Mouse (Mus musculus): ENCODE results near the gene Tmem245. TPM values are rescaled to one million over a fixed set of nuclear protein-coding genes. Genes with fewer than 3 reads are reported as not detected.
"Not testable (repeated sequence)": the region's sequence is repeated elsewhere in the genome, so short reads cannot be mapped to it uniquely, and the experiment has no call there.

The Tmem245 gene
- total RNA-seq, 2 experiments from 2014 or later, result 35.7 to 46.8 TPM

DNA sequence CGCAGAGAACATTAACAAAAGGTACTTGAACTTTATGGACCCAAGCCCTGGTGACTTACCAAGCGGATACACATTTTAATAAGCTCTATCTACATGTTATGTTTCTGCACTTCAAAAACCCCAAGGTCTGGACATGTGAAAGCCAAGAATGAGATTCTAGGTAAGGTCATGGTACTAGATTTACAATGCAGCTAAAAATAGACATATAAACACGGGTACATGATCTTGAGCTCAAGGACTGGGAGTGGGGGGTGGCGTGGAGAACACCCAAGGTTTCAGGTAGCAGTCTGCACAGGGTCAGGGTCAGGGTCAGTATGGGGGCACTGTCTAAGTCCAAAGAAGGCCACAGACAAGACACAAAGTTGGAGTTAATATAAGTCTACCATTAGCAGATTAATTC, 16.9 kb downstream of the Tmem245 start:
- no peak for DNase-seq (ENCODE audit: low spot score in 2 of 2)

DNA sequence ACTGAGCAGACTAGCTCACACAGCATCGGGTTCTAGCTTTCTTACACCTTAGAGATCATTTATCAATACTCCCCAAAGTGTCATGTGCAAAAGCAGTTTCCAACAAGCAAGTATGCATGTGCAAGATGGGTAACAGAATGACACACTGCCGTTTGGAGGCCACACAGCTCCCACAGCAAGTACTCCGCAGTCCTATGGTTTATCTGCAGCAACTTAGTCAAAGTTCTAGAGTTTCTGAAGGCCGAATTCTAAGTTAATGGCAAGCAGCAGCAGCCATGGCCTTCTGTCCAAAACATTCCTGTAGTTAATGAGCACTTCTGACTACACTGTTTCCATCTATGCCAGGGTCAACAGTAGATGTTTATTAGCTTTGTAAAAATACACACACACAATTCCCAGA, 20.3 kb downstream of the Tmem245 start:
- no peak for DNase-seq (ENCODE audit: low spot score in 2 of 2)

DNA sequence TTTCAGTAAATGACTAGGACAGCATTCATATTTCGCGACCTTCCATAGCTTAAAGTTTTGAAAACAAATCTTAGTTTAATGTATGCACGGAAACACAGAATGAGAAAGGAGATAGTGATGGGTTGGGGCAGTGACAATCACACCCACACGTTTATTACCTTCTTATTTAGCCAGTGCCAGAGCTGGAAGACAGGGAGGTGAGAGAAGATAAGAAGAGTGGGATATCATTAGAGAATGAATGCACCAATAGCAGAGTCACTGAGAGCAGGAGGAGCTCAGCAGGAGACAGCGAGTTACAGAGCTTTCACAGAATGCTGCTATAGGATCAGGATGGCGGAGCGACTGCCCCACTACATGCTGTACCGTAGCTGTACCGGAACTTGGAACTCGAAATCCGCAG, 25.0 kb downstream of the Tmem245 start:
- DNase-seq (ENCODE audit: low spot score in 2 of 2), result no peak

DNA sequence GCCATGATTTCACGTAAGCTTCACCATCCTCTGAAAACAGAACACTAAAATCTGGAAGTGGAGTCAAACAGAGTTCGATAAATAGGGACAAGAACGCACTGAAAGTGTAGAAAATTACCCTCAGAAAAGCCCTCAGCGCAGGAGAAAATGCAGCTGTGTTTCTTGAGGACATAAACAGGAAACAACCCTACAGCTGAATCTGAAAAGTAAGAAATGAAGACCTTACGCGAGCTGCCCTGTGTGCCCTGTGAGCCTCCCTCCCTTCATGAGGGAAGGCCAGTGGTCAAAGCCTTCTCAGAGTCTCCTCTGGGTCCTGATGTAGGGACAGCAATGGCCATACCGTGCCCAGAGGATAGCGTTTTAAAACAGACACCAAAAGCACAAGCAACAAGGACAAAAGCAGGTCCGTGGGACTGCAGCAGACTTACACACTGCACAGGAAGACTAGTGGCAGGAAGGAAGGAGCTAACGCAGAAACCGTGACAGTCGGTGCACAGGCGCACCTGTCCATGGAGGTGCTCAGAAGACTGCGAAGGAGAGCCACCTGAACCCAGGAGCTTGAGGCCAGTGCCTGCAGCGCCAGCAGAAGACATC, 31.4 kb downstream of the Tmem245 start:
- no peak for DNase-seq (ENCODE audit: low spot score in 2 of 2)

DNA sequence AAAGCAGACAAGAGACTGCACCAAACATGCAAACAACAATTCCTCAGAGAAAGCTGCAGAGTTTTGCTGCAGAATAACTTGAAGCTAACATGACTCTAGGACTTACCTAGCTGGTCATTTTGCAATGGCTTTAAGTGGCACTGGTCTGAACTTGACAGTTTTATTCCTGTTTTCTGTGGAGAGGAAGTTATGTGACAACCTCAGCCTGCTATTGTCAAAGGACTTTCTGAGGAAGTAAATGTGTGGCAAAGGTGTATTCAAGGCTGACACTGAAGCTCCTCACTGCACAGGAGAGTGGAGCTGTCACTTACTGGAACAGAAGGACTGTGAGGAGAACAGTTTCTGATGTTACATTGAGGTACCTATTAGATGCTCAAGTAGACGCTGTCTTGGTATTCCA, 32.5 kb downstream of the Tmem245 start:
- DNase-seq (ENCODE audit: low spot score in 2 of 2), result no peak

DNA sequence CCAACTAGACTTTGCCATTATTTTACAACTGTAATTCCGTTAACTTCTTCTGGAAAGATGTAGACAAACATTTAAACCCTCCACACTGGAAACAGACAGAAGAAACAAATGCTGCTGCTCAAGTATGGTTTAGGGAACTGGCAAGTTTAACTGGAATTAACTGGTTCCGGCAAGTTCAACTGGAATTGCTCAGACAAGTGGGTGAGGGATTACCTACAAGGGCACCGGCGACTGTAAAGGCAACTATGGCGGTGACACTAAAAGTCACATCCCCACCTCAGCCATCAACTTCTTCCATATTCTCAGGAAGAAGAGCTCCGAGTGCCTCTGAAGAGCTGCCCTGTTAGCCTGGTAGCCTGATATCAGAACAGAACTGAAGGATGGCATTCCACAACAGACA, 32.9 kb downstream of the Tmem245 start:
- DNase-seq (ENCODE audit: low spot score in 2 of 2), result no peak

DNA sequence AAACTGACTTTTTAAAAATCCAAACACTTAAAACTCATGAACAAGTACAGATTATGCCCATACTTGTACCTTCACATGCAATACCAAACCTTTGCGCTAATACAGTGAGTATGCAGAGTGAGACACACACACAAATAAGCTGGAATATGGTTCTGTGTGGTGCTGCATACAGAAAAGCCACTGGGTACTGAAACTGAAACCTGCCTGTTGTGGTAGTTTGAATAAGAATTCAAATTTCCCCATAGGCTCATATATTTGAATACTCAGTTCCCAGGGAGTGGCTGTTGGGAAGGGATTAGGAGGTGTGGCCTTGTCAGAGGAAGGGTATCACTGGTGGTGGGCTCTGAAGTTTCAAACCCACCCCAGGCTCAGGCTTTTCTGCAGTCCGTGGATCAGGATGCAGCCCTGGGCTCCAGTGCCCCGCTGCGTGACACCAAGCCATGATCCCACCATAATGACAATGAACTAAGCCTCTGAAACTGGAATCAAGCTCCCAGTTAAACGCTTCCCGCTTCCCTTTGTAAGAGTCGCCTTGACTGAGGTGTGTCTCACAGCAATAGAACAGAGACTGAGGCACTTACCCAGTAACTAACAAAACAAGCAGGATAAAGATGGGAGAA, 34.7 kb downstream of the Tmem245 start:
- DNase-seq (ENCODE audit: low spot score in 2 of 2), result no peak

DNA sequence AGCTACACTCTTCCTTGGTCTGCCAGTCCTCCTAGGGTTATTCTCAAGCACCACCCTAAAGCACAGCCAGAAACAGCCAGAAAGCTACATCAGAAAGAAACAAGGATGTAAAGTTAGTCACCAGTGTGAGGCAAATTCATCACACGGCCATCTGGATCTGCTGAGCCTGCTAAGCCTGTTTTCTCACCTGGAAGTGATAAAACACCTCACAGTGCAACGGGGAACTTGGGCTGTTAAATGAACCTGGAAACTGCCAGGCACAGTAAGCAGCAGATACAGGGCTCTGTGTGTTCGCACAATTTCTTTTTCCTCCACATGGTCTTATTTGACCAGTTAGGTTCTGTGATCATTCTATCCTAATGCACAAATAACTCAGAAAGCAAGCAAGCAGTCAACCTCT, 37.7 kb downstream of the Tmem245 start:
- no peak for DNase-seq (ENCODE audit: low spot score in 2 of 2)

DNA sequence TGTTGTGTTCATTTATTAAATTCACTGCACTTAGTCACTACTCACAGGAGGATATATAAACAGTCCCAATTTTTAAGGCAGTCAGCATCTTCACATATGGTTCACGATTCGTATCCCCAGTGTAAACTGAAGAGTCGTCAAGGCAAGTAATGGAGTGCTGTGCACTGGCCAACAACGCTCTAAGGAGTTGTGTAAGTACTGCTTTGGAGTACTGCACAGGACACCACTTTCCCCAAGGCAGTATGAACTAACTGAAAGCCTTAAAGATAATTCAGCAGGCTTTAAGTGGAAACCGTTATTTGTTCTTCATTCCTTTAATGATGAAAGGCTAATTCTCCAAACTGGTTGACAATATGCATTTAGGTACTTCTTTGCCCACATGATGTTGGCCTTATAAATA, 39.6 kb downstream of the Tmem245 start:
- no peak for DNase-seq (ENCODE audit: low spot score in 2 of 2)

DNA sequence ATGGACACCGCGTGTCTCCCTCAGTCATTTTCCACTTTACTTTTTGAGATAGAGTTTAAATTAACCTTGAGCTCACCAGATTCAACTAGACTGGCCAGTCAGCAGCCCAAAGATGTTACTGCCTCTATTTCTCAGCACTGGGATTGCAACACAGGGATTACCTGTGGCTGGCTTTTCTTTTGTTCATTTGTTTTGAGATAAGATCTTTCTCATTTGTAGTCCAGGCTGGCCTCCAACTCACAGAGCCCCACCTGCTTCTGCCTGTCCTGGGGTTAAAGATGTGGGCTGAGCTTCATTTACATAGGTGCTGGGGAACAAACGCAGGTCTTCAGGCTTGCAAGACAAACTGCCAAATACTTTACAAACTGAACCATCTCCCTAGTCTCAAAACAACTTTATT, 40.3 kb downstream of the Tmem245 start:
- no peak for DNase-seq (ENCODE audit: low spot score in 2 of 2)

DNA sequence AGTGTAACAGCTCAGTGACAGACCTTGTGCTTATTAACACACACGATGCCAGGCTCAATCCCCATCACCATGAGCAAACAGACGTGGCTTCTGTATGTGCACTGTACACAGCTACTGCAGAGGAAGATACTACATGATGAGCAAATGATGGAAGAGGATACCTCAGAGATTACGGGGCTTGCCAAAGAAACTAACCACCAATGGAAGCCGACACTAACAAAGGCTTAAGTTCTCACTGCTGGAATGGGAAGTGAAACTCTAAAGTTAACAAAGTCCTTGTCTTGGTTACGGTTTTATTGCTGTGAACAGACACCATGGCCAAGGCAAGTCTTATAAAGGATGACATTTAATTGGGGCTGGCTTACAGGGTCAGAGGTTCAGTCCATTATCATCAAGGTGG, 41.7 kb downstream of the Tmem245 start:
- no peak for DNase-seq (ENCODE audit: low spot score in 2 of 2)

DNA sequence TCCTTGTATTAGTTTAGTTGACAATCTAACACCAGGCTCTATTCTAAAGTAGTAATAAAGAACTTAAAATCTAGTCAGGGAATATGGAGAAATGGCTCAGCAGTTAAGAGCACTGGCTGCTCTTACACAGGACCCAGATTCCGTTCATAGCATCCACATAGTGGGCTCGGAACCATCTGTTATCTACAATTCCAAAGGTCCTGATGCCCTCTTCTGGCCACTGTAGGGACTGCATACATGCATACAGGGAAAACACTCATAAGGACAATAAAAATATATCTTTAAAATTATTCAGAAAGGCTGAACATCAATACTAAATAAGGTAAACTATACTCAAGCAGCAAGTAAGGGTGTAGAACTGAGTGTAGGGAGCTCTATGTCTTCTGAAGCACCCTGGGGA, 45.6 kb downstream of the Tmem245 start:
- no peak for DNase-seq (ENCODE audit: low spot score in 2 of 2)

DNA sequence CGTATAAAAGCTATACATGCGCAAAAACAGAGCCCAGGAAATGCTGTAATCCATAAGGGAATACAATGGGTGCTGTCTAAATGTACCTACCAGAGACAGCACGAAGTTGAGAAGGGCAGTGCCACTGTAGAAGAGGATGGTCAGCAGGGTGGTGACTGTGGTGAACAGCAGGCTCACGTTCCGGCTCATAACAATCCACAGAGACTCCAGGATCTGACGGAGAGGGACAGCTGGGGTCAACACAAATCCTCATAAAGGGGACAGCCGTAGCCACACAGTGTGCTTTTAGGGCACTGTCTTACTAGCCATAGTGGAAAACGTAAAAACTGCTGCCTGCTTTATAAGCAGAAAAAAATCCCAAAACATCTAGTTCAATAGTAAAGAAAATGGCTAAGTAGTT, 48.0 kb downstream of the Tmem245 start:
- DNase-seq (ENCODE audit: low spot score in 2 of 2), result no peak

DNA sequence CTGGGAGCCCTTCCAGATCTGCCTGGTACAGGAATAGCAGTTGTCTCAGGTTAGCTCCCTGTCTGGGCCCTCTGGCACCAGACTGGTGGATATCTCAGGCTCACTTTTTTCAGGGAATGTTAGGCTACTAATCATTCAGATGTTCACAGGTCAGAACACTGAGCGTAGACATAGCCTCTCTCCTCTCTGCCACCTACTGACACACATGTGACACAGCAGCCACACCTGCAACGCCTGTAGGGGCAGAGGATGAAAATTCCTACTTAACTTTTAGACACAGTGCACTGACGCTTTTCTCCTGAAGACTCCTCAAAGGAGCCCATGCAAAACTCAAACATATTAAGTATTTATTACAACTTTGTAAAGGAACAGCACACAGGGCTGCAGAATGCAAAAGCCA, 49.7 kb downstream of the Tmem245 start:
- DNase-seq (ENCODE audit: low spot score in 2 of 2), result no peak

DNA sequence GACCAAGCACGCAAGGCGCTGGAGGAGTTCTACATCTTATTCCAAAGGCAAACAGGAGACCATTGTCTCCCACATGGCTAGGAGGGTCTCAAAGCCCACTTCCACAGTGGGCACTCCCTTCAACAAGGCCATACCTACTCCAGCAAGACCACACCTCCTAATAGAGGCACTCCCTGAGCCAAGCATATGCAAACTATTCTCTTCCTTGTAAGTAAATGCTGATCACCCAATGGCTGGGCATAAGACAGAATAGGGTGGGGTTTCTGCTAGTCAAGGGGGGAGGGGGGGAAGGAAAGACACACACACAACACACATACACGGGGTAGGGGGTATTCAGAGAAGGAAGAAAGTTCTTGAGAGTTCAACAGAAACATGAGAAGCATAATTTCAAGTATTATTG, 53.0 kb downstream of the Tmem245 start:
- DNase-seq (ENCODE audit: low spot score in 2 of 2), result no peak

DNA sequence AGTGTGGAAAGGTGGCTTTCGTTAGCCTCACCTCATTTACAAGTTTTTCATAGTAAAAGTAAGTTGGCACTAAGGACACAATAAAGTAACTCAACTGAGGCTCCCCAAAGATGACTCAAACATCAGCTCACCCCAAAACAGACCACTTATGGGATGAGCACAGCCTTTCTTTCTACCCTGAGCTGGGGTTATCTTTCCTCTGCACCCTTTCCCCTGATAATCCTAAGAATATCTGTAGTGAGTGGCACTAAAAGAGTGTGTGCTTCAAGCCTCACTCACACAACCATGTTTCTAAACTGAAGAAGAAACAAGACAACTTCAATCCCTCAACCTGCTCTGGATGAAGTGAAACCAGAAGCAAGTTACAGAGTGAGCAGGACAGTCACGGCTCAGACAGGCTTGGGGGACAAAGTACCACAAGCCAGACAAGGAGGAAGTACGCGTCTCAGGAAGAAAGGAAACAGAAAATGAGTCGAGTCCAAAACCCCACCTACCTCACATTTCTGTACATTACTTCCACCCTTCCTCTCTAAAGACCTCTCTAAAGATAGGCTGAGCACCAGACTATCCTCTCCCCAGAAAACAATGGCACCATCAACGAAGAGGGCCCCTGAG, 54.6 kb downstream of the Tmem245 start:
- DNase-seq (ENCODE audit: low spot score in 2 of 2), result no peak

DNA sequence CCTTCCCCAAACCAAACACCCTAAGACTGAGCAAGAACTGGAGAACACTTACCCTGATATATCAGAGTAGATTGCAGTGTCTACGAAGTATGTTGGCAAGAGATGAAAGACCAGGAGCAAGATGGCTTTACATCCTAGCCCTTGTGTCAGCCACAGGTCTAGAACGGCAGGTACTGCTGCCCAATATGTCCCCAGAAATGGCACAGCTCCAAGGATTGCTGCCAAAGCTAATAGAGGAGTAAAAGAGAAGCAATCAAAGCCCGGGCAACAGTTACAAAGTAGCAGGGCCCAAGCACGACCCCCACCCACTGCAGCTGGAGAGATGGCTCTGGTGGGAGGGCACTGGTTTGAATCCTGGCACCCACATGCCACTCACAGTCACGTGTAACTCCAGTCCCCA, 58.8 kb downstream of the Tmem245 start:
- DNase-seq (ENCODE audit: low spot score in 2 of 2), result no peak

DNA sequence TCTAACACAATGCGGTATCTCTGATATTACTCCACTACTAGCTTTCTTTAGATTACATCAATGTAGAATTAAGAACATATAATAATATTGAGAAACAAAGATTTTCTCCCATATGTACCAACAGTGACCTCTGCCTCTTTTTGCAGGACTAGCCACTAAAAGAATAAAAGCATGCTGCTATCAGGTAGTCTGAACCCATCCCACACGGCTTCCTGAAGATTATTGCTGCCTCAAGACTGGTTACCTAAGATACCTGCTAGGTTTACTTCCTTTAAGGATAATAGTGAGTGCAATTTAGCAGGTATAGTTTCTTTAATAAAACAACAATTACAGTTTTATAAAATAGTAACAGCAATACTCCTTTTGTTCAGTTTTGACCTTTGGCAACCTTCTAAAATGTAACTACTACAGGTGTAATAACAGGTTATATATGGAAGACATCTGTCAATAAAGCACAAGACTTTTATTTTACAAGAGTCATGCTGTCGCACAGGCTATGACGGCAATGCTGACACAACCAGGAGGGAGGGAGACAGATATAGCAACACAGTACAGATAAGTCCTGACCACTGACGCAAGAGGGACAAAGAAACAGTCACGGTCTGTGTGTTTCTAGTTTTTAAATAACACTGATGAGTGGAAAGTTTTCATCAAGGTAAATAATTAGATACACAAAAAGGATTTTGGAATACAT, 60.8 kb downstream of the Tmem245 start:
- DNase-seq (ENCODE audit: low spot score in 2 of 2), result no peak

DNA sequence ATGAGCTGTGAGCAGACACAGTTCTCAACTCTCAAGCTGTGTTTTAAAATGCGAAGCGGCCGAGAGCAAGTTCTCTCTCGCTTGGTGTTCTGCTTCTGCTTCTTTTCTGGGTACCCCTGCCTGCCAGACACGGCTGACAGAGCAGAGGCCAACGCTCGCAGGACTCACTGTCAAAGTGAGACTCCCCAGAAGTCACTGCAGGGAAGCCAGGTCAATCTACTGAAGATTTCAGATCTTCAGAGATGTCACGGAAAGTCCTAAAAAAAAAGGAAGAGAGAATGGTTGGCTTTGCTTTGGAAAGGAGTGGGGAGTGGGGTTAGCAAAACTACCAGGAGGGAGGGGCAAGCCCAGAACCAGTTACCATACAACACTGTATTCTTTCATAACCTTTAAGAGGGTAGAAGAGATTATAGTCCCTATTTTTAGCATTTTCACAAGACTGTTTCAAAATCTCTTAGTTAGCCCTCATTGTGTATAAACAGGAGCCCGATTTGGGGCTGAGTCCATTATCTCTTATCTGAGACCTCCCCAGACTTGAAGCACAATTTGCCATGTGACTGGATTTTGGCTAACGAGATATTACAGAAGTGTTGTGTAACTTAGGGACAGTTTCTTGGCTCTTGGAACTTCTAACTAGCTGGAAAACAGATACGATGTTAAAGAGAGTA, 67.1 kb downstream of the Tmem245 start:
- DNase-seq (ENCODE audit: low spot score in 2 of 2), result no peak

DNA sequence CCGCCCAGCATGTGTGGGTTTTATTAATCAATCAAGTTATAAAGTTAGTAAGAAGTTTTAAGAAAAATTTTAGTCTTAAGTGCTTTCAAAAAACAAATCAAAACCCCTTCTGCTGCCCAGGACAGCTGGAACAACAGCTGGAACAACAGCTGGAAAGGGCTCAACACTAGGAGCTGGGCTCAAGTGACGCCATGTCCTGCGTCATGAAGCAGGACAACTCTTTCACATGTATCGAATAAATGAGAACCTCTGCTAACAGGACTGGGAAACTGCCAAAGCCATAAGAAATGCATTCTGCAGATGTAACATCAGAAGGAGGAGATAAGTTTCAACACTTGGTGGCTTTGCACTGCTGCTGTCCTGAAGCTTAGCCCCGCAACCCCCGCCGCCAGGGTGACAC, 68.3 kb downstream of the Tmem245 start:
- DNase-seq (ENCODE audit: low spot score in 2 of 2), result no peak

DNA sequence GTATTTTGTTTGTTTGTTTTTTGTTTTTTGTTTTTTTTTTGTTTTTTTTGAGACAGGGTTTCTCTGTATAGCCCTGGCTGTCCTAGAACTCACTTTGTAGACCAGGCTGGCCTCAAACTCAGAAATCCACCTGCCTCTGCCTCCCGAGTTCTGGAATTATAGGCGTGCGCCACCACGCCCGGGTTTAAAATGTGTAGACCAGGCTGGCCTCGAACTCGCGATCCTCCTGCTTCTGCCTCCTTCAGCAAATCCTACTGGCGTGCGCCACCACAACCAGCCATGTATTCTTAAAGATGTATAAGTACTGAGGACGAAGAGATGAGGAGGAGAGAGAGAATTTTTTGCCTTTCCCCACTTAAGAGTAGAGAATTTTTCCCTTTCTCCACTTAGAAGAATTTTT, 76.7 kb downstream of the Tmem245 start:
- DNase-seq (ENCODE audit: low spot score in 2 of 2), result not testable (repeated sequence)

DNA sequence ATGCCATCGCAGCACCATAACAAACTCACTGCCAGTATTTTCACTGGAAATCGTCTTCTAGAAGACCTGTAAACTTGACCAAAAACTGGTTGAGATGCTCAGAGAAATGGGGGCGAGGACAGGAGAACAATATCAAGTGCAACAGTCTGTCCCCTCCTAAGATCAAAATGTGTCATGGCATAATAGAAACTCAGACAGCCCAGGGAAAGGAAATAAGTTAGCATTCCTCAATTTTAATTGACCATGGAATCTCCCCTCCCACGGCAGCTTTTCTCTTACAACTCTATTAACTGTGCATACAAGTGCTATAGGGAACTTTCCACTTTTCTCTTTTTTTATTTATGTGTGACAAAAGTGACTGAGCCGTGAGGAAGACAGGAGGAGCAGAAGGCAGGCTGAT, 79.5 kb downstream of the Tmem245 start:
- DNase-seq (ENCODE audit: low spot score in 2 of 2), result no peak

Data from adrenal gland, adult 18-20 months (tissue).